Mouse (Mus musculus) thymus, adult 2 months (tissue): ENCODE results near the gene Psmd12.

ENCODE experiments used
- CTCF ChIP-seq: fragments of 200-500 bp; IDR thresholded peaks from 2 replicates; pipeline ENCODE4 v1.5.1; 2012; ENCODE audit warnings: mild to moderate bottlenecking, control low read depth, low read length, moderate library complexity, borderline replicate concordance; ENCODE audit not compliant: control insufficient read depth, poor library complexity, insufficient read depth; ENCODE audit errors: extremely low read depth
- POLR2A ChIP-seq: fragments of 200-500 bp; IDR thresholded peaks from 2 replicates; pipeline ENCODE4 v1.6.1; 2012; ENCODE audit warnings: mild to moderate bottlenecking, low read length, control low read depth, moderate library complexity; ENCODE audit not compliant: control insufficient read depth, poor library complexity, insufficient read depth; ENCODE audit errors: extremely low read depth

DNA sequence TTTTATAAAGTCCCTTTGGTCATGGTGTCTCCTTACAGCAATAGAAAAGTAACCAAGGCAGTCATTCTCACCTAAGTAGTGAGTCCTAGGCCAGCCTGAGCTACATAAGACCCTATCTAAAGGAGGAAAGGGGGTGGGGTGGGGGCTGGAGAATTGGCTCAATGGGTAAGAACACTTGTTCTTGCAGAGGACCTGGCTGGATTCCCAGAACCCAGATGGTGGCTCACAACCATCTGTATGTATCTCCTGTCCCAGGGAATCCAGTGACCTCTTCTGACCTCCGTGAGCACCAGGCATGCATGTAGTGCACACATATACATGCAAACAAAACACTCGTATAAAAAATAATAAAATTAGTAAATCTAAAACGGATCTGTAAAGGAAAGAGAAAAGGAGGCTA is 33.6 kb upstream of the Psmd12 start:
- TF ChIP-seq CTCF = no peak
- no peak for TF ChIP-seq POLR2A
